Mouse (Mus musculus) liver, adult 2 months (tissue): ENCODE measurements around the gene Pik3ap1.
"Not testable (repeated sequence)": the region's sequence is repeated elsewhere in the genome, so short reads cannot be mapped to it uniquely, and the experiment has no call there.

Experiments used
- CTCF ChIP-seq: fragments of 200-500 bp; IDR thresholded peaks from 2 replicates; pipeline ENCODE4 v1.5.1; 2011; ENCODE audit warnings: low read depth, low read length, control low read depth
- POLR2A ChIP-seq: fragments of 200-500 bp; IDR thresholded peaks from 2 replicates; pipeline ENCODE4 v1.6.1; 2011; ENCODE audit warnings: low read length, control low read depth; ENCODE audit not compliant: insufficient read depth; ENCODE audit errors: extremely low read depth

DNA sequence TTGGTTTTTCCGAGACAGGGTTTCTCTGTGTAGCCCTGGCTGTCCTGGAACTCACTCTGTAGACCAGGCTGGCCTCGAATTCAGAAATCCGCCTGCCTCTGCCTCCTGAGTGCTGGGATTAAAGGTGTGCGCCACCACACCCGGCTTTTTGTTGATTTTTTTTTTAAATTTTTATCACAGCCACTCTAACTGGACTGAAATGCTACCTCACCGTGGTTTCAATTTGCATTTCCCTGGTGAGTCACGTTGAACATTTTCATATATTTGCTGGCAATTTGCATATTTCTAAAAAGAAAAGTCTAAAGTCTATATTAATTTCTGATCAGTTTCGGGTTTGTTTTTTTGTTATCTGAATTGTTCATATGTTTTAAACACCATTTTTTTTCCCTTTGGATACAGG lies 72.3 kb downstream of the Pik3ap1 start:
- not testable (repeated sequence) for TF ChIP-seq POLR2A, CTCF
